Mouse (Mus musculus): ENCODE data around the gene Idh1.

Gene Idh1

DNA sequence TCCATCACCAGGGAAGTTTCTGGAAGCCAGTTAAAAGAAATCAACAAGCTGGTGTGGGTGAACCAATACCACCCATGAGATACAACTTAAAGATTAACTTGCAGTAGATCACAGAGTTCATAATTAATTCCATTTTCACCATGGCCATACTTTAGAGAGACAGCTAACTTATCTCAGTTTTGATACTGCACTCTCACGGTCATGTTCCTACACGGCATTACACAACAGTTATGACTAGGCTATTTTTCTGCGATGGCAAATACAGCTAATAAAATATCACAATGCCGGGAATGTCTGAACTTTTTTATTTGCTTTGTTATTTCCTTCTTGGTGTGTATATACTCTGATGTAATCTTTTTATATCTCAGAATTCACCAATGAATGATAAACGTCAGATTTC lies 9.4 kb downstream of the Idh1 start:
- no peak for DNase-seq (ENCODE audit: low spot score)

DNA sequence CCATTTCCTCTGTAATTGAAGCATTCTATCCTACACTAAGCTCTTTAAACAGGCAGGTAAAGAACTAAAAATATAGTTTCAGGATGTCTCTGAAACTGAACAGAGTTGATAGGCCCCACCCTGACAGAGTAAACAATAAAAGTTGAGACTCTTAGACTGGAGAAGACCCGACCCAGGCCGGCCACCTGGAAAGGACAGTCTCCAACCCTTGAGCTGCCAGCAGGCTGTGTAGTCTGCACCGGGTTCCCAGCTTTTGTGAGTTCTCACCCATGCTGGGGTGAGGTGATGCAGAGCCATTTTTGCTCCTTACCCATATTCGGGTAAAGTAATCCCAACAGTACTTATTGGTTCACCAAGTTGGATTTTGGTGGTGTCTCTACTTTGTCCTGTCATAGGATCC lies 10.1 kb downstream of the Idh1 start:
- no peak for DNase-seq (ENCODE audit: low spot score)

DNA sequence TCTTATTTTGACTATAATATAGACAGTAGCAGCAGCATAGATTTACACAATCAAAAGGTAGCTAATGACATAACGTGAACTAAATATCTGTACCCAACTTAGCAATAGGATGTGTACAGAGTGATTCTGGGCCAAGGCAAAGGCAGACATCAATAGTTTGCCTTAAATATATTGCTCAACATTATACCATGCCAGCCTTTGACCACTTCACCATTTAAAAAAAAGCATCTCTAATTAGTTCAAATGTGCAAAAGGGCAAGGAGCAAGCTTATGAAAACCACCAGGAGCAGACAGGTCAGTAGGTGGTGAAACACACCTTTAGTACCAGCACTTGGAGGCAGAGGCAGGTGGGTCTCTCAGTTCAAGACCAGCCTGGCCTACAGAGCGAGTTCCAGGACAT lies 12.6 kb downstream of the Idh1 start:
- DNase-seq (ENCODE audit: low spot score), result no peak

DNA sequence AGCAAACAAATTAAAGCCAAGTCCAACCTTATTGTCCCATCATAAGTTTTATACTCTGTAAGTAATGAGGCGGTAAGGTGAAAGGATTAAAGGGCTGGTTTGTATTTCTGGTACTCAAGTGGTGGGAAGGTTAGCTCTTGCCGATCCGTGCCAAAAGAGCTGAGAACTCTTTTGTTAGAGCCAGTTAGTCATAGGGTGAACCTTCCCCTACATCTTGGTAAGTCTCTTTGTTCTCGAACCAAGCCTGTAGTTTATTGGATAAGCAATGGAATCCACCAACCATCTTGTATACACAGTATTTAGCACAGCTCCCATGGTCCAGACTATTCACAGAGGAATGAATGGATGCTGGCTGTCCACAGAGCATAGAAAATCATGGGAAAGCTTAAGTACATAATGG lies 14.7 kb downstream of the Idh1 start:
- no peak for DNase-seq (ENCODE audit: low spot score)

DNA sequence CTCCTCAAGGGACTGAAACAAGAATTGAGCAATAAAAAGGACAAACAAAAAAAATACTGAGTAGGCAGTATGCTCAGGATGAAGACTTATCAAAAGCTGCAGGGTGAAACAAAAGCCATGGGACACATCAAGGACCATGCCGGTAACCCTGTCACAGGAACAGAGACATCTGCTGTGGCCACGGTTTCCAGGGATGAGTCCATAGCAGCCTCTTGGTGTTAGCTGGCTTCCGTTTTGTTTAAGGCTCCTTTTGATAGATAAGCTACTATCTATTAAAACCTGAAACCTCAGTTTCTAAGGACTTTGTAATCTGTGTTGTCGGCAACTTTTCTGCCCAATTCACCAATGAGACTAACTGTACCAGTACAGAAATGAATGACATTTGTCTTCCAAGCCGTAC lies 16.4 kb downstream of the Idh1 start:
- DNase-seq (ENCODE audit: low spot score), result no peak

DNA sequence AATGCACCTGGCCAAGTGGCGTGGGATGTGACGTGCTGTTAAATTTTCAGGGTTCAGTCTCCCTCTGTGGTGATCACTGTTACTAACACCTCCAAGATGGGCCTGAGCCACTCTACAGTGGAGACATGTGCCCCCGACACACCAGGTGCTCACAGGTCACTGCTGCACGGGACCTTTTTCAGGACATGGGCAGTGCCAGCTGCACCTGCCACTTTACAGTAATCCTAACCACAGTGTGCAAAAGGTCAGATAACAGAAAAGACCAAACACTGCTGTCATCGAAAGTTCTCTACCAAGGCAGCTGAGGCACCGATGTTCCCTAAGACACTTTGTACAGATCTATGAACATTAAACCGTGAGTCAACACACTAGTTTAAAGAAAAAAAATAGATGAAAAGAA lies 16.8 kb downstream of the Idh1 start:
- no peak for DNase-seq (ENCODE audit: low spot score)

DNA sequence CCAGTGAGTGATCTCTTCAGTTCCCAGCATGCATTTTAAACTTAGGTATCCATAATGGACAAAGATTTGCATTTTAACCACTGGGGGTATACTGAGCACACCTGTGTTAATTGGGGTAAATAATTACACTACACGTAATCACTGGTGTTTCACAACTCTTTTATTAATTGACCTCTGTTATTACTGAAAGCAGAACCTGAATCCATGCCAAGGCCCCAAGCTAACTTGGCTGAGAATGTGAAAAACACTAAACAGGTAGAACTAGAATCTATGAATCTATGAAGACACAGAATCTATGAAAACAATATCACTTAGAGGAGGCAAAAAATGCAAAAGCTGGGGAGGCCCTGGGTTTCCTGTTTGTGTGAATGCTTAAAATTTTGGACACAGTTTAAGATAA lies 18.8 kb downstream of the Idh1 start:
- DNase-seq (ENCODE audit: low spot score), result no peak

DNA sequence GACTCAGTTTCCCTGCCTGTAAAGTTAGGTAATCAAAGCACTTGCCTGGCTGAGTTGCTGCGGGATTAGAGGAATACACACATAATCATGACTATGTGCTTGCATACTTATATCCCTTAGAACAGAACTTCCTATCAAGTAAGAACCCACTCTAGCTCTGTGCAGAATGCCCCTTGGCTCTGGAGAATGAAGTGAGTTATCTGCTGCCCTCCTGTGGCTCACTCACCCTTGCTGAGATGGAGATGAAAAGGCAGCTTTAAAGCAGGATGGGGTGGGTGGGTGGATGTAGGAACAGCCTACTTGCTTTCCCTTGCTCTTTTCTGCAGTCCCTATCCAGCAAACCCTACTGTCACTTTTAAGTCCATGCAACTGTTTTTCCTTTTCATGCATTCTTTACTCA lies 24.1 kb downstream of the Idh1 start:
- no peak for DNase-seq (ENCODE audit: low spot score)

DNA sequence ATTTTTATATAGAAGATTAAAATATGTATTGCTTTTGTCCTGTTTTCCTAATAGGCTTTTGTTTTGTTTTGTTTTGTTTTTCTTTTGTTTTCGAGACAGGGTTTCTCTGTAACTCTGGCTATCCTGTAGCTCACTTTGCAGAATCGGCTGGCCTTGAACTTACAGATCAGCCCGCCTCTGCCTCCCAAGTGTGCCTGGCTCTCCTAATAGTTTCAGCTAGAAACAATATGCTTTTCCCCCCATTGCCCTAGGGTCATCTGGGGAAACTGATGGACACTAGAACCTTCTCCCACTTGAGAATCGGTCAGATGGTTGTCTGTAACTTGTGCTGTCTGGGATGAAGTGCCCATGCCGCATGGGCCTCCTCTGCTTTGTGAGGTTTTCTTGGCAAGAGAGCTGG lies 30.2 kb downstream of the Idh1 start:
- no peak for DNase-seq (ENCODE audit: low spot score)

DNA sequence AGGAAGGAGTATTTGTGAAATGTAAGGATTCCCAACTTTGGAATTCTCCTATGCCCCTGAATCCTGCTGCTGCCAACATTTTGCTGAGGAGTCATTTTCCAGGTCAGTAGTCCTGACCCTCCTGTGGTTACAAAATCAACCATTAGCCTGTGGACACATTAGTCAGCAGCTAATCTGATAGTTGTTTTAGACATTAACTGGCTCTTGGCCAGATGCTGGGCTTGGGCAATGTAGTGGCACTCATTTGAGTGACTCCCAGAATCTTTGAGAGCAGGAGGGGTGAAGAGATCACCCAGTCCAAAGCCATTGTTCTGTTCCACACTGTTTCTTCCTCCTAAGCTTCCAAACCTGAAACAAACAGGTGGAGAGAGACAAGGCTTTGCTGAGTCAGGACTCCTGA lies 31.5 kb downstream of the Idh1 start:
- DNase-seq (ENCODE audit: low spot score), result peak; percentile 30

DNA sequence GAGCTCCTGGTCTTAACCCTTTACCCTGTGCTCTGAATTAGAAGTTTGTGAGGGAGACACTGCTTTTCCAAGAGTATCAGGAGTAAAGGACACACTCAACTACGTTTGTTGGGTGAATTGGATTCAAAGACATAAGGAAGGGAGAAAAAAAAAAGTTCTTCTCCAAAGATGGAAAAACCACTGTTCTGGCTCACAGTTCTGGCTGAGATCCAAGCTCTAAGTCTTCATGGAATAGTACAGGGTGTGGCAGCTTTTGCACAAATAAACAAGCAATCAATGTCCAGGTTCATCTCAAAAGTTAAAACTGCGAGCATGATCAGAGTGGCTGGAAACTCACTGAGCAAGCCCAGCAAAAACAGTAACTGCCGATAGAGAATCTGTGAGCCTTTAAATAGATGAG lies 38.3 kb downstream of the Idh1 start:
- DNase-seq (ENCODE audit: low spot score), result no peak

DNA sequence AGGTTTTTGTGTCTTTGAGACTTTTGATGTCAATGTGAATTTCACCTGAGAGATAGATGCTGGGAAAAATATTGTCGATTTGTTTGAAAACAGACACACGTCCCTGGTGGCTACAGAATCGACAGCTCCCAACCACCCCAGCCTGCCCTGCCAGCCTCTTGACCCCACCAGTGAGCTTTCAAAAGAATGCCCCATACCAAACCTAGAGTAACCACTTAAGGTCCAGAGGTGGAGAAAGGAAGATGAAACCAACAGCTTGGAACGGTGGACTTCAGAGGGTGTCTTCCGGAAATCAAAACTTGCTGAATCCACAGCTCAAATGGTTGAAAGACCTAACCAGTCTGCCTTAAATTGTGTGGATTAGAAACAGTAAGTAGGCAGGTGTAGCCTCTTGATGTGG lies 39.0 kb downstream of the Idh1 start:
- no peak for DNase-seq (ENCODE audit: low spot score)

DNA sequence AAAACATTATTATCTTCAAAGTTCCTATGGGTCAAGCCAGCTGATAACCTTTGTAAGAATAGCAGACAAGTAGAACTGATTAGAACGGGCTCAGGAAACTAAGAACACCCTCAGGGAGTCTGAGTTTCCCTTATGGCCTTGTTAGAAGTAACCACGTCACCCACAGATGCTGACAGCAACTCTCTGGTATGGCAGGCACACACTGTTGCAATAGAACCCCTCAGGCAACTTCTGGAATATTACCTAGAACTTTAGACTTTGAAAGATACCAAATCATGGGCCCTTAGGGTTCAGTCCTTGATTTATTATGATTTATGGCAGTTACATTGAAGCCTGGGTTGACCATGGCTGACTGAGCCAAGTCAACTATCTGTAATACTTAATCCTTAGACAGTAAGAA lies 39.7 kb downstream of the Idh1 start:
- no peak for DNase-seq (ENCODE audit: low spot score)

DNA sequence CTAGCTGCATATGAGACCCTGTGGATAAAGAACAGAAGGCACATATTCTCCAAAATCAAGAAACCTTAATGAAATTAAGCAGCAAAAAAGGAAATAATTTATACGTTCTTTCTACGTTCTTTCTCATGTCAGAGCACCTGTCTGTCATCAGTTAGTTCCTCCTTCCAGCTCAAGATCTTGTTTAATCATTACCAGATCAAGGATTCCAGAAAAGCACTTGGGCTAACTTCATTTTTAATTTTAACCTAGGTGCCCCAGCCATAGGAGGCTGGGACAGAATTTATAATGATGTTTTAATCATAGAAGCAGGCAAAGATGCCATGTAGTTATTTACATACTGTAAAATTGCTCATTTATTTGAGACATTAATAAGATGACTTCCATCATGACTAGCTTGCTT lies 41.5 kb downstream of the Idh1 start:
- DNase-seq (ENCODE audit: low spot score), result no peak

DNA sequence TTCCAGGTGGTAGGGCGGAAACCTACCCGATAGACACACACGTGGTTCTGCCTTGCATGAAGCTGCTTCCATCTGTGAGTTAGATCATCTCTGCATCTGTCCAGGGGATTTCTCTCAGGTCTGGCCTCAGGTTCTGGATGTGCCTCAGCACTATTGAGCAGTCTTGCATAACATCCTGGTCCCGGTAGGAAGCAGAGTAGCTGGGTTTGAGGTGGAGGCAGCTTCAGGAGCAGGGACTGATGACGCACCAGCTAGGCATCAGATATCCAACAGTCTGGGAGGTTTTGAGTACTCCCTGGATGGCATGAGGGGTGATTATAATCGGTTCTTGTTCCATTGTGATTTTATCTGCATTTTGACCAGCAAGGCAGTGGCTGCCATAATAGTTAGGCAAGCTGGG lies 48.7 kb downstream of the Idh1 start:
- DNase-seq (ENCODE audit: low spot score), result no peak

DNA sequence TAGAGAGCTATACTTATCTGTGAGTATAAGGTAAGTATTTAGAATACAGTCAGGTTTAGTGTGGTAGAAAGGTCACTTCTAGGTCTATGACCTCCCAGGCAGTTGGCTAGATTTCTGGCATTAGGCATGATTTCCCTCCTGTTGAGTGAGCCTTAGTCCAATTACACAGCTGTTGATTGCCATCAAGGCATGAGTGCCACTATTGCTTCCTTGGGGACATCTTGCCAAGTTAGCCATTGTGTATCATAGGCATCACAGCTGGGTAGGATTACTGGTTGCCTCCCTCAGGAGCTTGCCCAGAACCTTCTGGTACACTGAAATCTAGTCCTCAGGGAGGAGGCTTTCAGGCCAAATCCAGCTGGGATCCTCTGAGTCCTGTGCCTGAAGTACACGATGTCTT lies 53.5 kb downstream of the Idh1 start:
- no peak for DNase-seq (ENCODE audit: low spot score)

DNA sequence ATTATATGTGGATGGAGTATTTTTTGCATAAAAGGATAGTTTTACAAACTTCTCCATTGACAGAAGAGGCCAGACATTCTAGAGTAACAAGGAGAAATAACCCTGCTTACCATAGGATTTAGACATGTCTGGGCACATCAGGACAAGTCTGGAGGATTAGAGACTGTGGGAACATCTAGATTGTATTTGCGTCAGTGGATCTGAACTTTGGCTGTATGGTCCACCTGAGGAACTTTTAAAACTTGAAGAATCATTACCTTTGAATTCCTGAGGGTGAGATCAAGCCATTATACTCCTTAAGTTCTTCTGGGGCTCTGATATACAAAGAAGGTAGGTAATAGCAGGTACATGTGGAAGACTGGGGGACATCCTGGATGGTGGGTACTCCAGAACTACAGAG lies 54.6 kb downstream of the Idh1 start:
- no peak for DNase-seq (ENCODE audit: low spot score)

DNA sequence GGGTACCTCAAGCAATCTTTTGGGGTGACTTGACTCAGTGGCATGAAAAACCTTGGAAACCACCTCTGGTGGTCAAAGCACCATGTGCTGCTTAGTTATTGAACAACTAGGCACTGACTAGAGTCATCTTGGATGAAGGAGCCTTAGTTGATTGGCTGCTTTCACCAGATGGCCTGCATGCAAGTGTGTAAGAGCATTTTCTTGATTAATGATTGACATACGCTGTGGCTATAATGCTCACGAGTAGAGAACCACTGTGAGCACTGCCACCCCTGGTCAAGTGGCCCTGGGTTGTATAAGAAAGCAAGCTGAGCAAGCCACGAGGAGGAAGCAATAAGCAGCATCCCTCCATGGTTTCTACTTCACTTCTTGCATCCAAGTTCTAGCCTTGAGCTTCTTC lies 56.1 kb downstream of the Idh1 start:
- no peak for DNase-seq (ENCODE audit: low spot score)

DNA sequence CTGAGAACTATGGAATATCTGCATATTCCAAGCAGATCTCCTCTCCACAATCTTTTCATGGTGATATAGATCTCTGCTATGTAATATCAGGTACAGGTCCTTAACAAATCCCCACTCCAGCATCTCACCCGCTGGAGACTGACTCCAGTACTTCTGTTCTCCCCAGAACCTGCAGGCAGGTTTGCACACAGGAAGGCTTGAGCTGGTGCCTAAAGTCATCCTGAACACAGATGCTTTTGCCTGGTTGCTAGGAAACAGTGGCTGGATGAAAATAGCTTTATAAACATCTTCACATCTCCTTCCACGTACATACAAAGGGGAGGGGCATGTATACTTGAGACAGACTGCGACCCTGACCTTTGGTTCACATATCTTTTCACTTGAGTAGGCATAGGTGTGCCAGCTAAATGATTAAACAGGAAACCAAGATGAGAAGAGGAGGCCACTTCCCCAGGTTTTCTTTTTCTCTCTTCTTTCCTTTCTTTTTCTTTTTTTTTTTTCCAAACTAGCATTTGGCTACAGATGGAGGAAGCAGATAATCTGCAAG lies 56.6 kb downstream of the Idh1 start:
- no peak for DNase-seq (ENCODE audit: low spot score)

DNA sequence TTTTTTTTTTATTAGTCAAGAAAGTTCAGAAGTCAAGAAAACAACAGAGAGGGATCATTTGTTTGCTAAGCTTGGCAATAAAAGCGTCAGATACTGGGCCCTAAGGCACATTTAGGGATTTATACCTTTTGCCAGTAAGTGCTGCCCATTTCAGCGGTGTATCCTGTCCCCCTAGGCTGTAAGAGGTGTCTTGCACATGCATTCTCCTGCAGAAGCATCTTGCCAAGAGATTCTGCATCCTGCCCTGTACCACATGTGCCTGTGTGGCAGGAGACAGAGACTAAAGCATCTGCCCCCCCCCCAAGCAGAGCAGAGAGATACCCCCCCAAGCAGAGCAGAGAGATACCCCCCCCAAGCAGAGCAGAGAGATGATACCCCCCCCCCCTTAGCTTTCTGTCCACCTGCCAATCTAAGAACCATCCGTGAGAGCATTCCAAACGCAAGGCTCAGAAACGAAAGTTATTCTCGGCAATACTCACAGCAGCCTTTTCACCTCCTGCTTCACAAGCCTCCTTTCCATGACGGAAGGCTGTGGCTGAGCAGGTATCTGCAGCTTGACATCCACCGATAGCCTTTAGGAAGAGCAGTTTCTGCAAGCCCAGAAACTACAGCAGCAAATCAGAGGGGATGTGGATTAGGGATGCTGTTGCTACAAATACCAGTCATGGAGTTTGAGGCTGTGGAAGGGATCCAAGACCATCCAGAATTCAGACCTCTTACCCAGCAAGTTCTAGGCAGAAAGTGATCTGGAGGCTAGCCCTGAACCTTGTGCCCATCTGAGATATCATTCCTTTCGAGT lies 63.5 kb downstream of the Idh1 start, which contains the start of gene D630023F18Rik:
D630023F18Rik (minus strand) TSS at position 641 of the 799 bp plus-strand sequence.
- peak; percentile 18 for DNase-seq (ENCODE audit: low spot score)

DNA sequence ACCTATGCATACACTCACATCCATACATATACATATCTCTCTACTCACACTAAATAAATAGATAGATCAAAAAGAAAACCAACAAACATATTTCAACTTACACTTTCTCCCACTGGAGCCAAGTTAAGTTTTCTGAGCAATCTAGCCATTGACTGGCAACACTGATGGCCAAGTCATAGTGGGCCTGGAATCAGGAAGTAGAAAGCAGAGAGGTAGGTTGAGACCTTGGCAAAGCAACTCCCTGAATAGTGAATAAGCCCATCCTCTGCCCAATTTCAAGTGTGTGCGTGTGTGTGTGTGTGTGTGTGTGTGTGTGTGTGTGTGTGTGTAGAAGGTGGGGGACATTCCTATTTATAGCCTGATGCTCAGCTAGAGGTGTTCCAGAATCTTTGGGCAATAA lies 66.9 kb downstream of the Idh1 start, which contains the start of gene Gm28845:
Gm28845 (minus strand) TSS at position 121 of the 400 bp plus-strand sequence.
- DNase-seq (ENCODE audit: low spot score), result no peak

DNA sequence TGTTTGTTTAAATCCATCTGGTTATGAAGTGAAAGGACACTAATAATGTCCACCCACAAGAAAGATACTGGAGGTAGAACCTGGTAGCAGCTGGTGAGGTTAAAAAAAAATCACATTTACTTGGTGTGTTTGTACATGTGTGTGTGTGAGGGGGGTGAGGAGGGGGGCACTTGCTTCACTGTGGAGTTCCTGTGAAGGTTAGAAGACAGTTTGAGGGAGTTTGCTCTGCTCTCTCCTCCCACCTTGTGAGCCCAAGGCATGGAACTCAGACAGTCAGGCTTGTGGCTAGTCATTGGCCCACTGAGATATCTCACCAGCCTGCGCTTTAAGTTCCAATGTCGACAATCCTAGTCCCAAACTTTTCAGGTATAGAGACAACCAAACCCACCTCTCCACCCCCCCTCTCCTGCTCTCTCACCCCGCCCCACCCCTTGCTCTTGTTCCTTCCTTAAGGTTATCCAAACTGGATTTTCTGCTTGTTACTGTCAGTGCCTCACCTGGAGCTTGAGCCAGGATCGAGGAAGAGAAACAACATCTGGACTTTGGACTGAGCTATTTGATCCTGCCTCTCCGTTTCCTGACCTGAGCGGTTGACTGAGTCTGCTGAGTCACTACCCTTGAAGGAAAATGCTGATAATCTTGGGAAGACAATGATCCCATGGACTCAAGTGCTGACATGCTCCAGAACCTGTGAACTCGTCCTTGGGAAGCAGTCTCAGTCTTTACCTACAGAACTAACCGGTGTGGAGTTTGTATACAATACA lies 68.0 kb downstream of the Idh1 start:
- no peak for DNase-seq (ENCODE audit: low spot score)

DNA sequence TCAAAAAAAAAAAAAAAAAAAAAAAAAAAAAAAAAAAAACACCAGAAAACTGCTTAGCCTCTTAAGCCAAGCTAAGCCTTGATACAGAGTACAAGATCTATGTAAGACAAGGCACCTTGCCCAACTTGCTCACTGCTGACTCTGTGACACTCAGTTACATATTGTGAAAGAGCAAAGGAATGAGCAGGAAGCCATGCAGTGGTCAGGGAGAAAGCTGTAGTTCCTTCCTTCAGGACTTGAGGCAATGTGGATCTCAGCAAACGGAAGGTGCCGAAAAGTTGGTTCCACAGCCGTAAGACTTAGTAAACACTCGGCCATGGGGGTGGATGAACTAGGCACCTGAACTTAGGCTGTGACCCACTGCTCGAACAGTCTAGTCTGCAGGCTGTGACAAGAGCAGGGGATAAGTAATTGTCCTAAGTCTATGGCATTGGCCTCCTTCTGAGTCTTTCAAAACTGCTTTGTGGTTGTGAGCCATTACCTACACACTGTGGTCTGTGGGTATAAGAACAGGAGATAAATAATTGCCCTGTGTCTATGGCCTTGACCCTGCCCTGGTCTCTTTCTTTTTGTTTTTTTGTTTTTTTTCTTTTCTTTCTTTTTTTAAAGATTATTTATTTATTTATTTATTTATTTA lies 72.6 kb downstream of the Idh1 start:
- DNase-seq (ENCODE audit: low spot score), result no peak
